Mouse (Mus musculus) lung, embryonic 16.5 days (tissue): Measurements from ENCODE around the gene Cerk. TPM values are rescaled to one million over a fixed set of nuclear protein-coding genes. Genes with fewer than 3 reads are reported as not detected.
A peak's percentile ranks its signal among the peaks of the same experiment; 100 is the strongest.
"Not testable (repeated sequence)": the region's sequence is repeated elsewhere in the genome, so short reads cannot be mapped to it uniquely, and the experiment has no call there.

Source experiments
- ATAC-seq: fragments of 200-750 bp; cut with Nextera tagmentation; 2 replicates; pipeline ENCODE4 v1.8.0; 2017; ENCODE audit warnings: low read depth, mild to moderate bottlenecking, moderate library complexity
- H3K27ac ChIP-seq: fragments of 300-500 bp; sonication (generic); 2 replicates; pipeline ENCODE4 v1.5.1; 2014; ENCODE audit warnings: mild to moderate bottlenecking, control low read depth, low read length
- H3K27me3 ChIP-seq: fragments of 300-500 bp; sonication (generic); 2 replicates; pipeline ENCODE4 v1.6.1; 2014; ENCODE audit warnings: low read depth, low read length, mixed read lengths; ENCODE audit not compliant: control insufficient read depth, insufficient read depth
- H3K36me3 ChIP-seq: fragments of 300-500 bp; sonication (generic); 2 replicates; pipeline ENCODE4 v1.6.1; 2014; ENCODE audit warnings: low read length; ENCODE audit not compliant: control insufficient read depth, insufficient read depth
- H3K4me1 ChIP-seq: fragments of 300-500 bp; sonication (generic); replicated peaks from 2 replicates; pipeline ENCODE4 v1.6.1; 2014; ENCODE audit warnings: low read length, mixed read lengths; ENCODE audit not compliant: control insufficient read depth, insufficient read depth
- H3K4me2 ChIP-seq: fragments of 300-500 bp; sonication (generic); 2 replicates; pipeline ENCODE4 v1.6.1; 2014; ENCODE audit warnings: low read depth, low read length, control low read depth
- H3K4me3 ChIP-seq: fragments of 300-500 bp; sonication (generic); 2 replicates; pipeline ENCODE4 v1.5.1; 2014; ENCODE audit warnings: mild to moderate bottlenecking, low read length, control low read depth
- H3K9ac ChIP-seq: fragments of 300-500 bp; sonication (generic); 2 replicates; pipeline ENCODE4 v1.6.1; 2014; ENCODE audit warnings: low read length, control low read depth
- H3K9me3 ChIP-seq: fragments of 300-500 bp; sonication (generic); 2 replicates; pipeline ENCODE4 v1.6.1; 2016; ENCODE audit warnings: low read length; ENCODE audit not compliant: control insufficient read depth
- WGBS: fragments of 180-500 bp; shearing (Covaris S2); extraction: QIAGEN DNeasy Blood & Tissue Kit; methylation state at CpG from one replicate; pipeline ENCODE4 v1.1.7; 2014; 5-methylcytosine and 5-hydroxymethylcytosine counted together
- polyA plus RNA-seq: library from polyadenylated mRNA; unstranded; fragments of >200 nt; fragmentation: Nextera tagmentation; extraction: Ambion mirVana; gene quantifications from 2 replicates; pipeline ENCODE4 v1.2.1, GENCODE M21; 2015

Gene Cerk
- polyA plus RNA-seq, 1 experiment from 2014 or later = 26.4 TPM

DNA sequence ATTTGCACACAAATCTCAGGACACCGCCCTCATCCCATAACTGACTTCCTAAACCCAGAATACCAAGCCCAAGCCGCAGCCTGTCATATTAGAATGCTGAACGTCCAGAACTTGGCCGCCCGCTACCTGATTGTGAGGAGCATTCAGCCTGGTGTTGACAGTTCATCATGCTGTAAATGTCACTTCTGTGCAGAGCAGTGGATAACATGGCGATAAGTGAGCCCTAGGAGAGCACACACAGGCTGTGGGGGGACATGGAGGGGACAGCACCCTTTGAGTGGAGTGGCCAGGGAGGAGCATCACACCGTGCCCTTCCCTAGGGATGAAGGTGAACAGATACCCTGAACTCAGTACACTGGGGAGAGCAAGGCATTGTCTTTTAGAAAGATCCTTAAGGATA, 76.7 kb downstream of the Cerk start:
- Histone ChIP-seq H3K36me3 (no peaks in the 10 kb centered on the region), H3K4me3 (no peak overlapping the region), H3K9me3 (no peaks in the 10 kb centered on the region), H3K27me3 (no peaks in the 10 kb centered on the region), H3K9ac (no peak overlapping the region), H3K4me1 (peaks cover 8% of the 10 kb centered on the region), H3K4me2 (no peak overlapping the region), H3K27ac (no peak overlapping the region)
- no peak for ATAC-seq
- 67% methylated on average over 7 of the region's 7 CpGs for WGBS

DNA sequence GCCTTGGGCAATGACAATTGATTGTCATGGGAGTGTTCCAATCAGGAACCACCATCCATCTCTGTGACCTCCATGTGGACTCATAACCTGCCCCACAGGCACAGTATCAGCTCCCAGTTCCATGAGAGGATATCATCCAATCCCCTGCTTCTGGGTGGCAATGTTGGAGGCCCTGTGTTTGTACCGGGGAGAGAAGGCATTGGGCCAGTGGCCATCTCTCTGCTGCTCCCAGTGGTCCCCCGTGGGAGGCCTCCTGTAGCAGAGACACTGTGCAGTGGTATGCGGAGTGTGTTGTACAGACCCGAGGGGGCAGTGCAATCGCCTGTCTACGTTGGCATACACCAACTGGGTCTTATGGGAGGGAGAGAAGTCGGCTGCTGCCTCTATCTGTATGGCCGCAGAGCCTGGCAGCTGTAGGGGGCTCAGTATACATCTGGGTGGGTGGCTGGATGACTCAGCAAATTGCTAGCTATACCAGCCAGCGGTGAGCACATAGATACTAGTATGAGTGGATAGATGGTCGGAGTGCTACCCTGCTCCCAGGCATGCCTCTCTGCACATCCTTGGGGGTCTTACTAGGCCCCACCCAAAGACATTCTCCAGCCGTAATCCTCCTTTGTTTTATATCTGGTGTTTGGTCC, 78.0 kb downstream of the Cerk start:
- Histone ChIP-seq H3K36me3 (no peaks in the 10 kb centered on the region), H3K9me3 (no peaks in the 10 kb centered on the region), H3K27ac (no peak overlapping the region), H3K4me1 (peaks cover 4% of the 10 kb centered on the region), H3K9ac (no peak overlapping the region), H3K4me2 (no peak overlapping the region), H3K4me3 (no peak overlapping the region), H3K27me3 (no peaks in the 10 kb centered on the region)
- WGBS = 71% methylated on average over 11 of the region's 11 CpGs
- no peak for ATAC-seq

GRCm38 (mm10) chr15:86105751-86106150, 80.2 kb downstream of the Cerk start:
- H3K4me3 ChIP-seq = no peak overlapping the region
- H3K27ac ChIP-seq = no peak overlapping the region
- ATAC-seq = no peak
- H3K4me2 ChIP-seq = no peak overlapping the region
- H3K9ac ChIP-seq = no peak overlapping the region
- no peaks in the 10 kb centered on the region for H3K9me3 ChIP-seq
- H3K4me1 ChIP-seq = no peaks in the 10 kb centered on the region; the same call in 1 of the 2 replicates
- WGBS = 71% methylated on average over 6 of the region's 6 CpGs
- H3K27me3 ChIP-seq = no peaks in the 10 kb centered on the region
- H3K36me3 ChIP-seq = no peaks in the 10 kb centered on the region

- Histone ChIP-seq H3K36me3 (no peaks in the 10 kb centered on the region), H3K4me1 (no peaks in the 10 kb centered on the region; the same call in 1 of the 2 replicates), H3K27me3 (no peaks in the 10 kb centered on the region), H3K27ac (no peak overlapping the region), H3K9ac (no peak overlapping the region), H3K9me3 (no peaks in the 10 kb centered on the region), H3K4me3 (no peak overlapping the region), H3K4me2 (no peak overlapping the region)
- ATAC-seq = no peak
- 88% methylated on average over 7 of the region's 7 CpGs for WGBS
These were observed 80.6 kb downstream of the Cerk start for GRCm38 (mm10) chr15:86105345-86105697.

GRCm38 (mm10) chr15:86104401-86105344, 81.3 kb downstream of the Cerk start:
- ATAC-seq = no peak
- 89% methylated on average over 19 of the region's 19 CpGs for WGBS
- H3K9ac ChIP-seq = no peak overlapping the region

GRCm38 (mm10) chr15:86102308-86102707, 83.6 kb downstream of the Cerk start:
- Histone ChIP-seq H3K27me3 (no peaks in the 10 kb centered on the region), H3K36me3 (no peaks in the 10 kb centered on the region), H3K4me3 (no peak overlapping the region), H3K4me2 (no peak overlapping the region), H3K9me3 (no peaks in the 10 kb centered on the region), H3K4me1 (no peaks in the 10 kb centered on the region), H3K9ac (no peak overlapping the region), H3K27ac (no peak overlapping the region)
- ATAC-seq = no peak
- 81% methylated on average over 15 of the region's 15 CpGs for WGBS

More at GRCm38 (mm10) chr15:86104401-86105344, 81.3 kb downstream of the Cerk start:
- Histone ChIP-seq H3K4me2 (no peak overlapping the region), H3K36me3 (no peaks in the 10 kb centered on the region), H3K4me1 (no peaks in the 10 kb centered on the region; the same call in 1 of the 2 replicates), H3K4me3 (no peak overlapping the region), H3K27me3 (no peaks in the 10 kb centered on the region), H3K9me3 (no peaks in the 10 kb centered on the region), H3K27ac (no peak overlapping the region)

DNA sequence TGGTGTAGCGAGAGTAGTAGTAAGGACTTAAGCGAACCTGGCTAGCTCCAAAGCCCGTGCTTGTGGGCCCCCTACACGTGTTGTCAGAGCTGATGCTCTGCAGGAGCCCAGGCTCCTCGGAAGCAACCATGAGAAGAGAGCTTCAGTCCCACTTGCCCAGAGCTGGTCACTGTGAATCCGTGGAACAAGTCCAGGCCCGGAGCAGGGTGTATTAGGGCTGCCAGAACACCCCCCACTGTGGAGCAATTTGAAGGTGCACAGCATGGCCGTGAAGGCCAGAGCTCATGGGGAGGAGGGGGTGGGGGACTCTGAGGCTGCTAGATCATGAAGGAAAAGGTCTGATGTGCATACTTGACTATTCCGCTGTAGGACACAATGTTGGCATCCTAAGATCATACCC, 84.4 kb downstream of the Cerk start:
- H3K4me1 ChIP-seq = no peaks in the 10 kb centered on the region
- ATAC-seq = no peak
- 84% methylated on average over 9 of the region's 9 CpGs for WGBS

GRCm38 (mm10) chr15:86097871-86098270, 88.1 kb downstream of the Cerk start:
- H3K4me3 ChIP-seq = no peak overlapping the region
- H3K4me2 ChIP-seq = no peak overlapping the region
- H3K27me3 ChIP-seq = no peaks in the 10 kb centered on the region
- no peak for ATAC-seq
- H3K9me3 ChIP-seq = no peaks in the 10 kb centered on the region
- H3K36me3 ChIP-seq = no peaks in the 10 kb centered on the region
- WGBS = 63% methylated on average over 2 of the region's 2 CpGs
- H3K9ac ChIP-seq = no peak overlapping the region
- no peaks in the 10 kb centered on the region for H3K4me1 ChIP-seq
- H3K27ac ChIP-seq = no peak overlapping the region

More for the DNA sequence above, 84.4 kb downstream of the Cerk start:
- Histone ChIP-seq H3K4me3 (no peak overlapping the region), H3K9ac (no peak overlapping the region), H3K36me3 (no peaks in the 10 kb centered on the region), H3K27me3 (no peaks in the 10 kb centered on the region), H3K4me2 (no peak overlapping the region), H3K9me3 (no peaks in the 10 kb centered on the region), H3K27ac (no peak overlapping the region)

GRCm38 (mm10) chr15:86096604-86097020, 89.3 kb downstream of the Cerk start:
- H3K4me1 ChIP-seq, H3K4me2 ChIP-seq, ATAC-seq, H3K9ac ChIP-seq, H3K4me3 ChIP-seq, H3K9me3 ChIP-seq, H3K36me3 ChIP-seq, H3K27me3 ChIP-seq: not testable (repeated sequence)
- peak overlapping the region; percentile 45; the same call in 1 of the 2 replicates for H3K27ac ChIP-seq
- WGBS = 79% methylated on average over 5 of the region's 5 CpGs
